Mouse (Mus musculus) MEL (cell line): ENCODE measurements around the gene Lyrm7. TPM values are rescaled to one million over a fixed set of nuclear protein-coding genes. Genes with fewer than 3 reads are reported as not detected.

Source experiments
- DNase-seq: peaks from one replicate; pipeline ENCODE4 v3.0.0; 2011; ENCODE audit warnings: low read depth, low spot score
- H3K27ac ChIP-seq: 2 replicates; pipeline ENCODE4 v1.5.1; 2012; ENCODE audit warnings: low read depth, mild to moderate bottlenecking, control low read depth, low read length, moderate library complexity; ENCODE audit not compliant: control insufficient read depth
- H3K27me3 ChIP-seq, 2 experiments: fragments of 150-350 bp in 1 of 2; sonication (generic) in 1 of 2; 2 replicates each; pipeline ENCODE4 v1.6.1; 2012; ENCODE audit warnings: low read length in 2 of 2, mild to moderate bottlenecking in 2 of 2, improper control_type of control experiment in 1 of 2, moderate library complexity in 1 of 2; ENCODE audit not compliant: insufficient read depth in 2 of 2, control insufficient read depth in 1 of 2
- H3K36me3 ChIP-seq, 2 experiments: 2 replicates each; pipeline ENCODE4 v1.6.1; 2012 to 2014; ENCODE audit warnings: low read length in 2 of 2, improper control_type of control experiment in 1 of 2, inconsistent platforms in 1 of 2, mild to moderate bottlenecking in 1 of 2; ENCODE audit not compliant: insufficient read depth in 2 of 2, control insufficient read depth in 1 of 2
- H3K4me1 ChIP-seq, 2 experiments: fragments of 150-350 bp in 1 of 2; sonication (generic) in 1 of 2; 2 replicates each; pipeline ENCODE4 v1.6.1; 2012; ENCODE audit warnings: low read length in 2 of 2, improper control_type of control experiment in 1 of 2, mild to moderate bottlenecking in 1 of 2; ENCODE audit not compliant: insufficient read depth in 2 of 2, control insufficient read depth in 1 of 2
- H3K4me3 ChIP-seq, 2 experiments: fragments of 150-350 bp in 1 of 2; sonication (generic) in 1 of 2; 2 replicates each; pipeline ENCODE4 v1.5.1; 2012; ENCODE audit warnings: low read depth in 2 of 2, low read length in 2 of 2, mild to moderate bottlenecking in 2 of 2, moderate library complexity in 2 of 2, control low read depth in 1 of 2, improper control_type of control experiment in 1 of 2; ENCODE audit not compliant: control insufficient read depth in 1 of 2, insufficient read depth in 1 of 2
- H3K79me2 ChIP-seq: 2 replicates; pipeline ENCODE4 v1.6.1; 2012; ENCODE audit warnings: mild to moderate bottlenecking, low read length, moderate library complexity; ENCODE audit not compliant: control insufficient read depth, poor library complexity, insufficient read depth
- H3K9ac ChIP-seq: 2 replicates; pipeline ENCODE4 v1.6.1; 2012; ENCODE audit warnings: low read depth, mild to moderate bottlenecking, control low read depth, low read length, moderate library complexity; ENCODE audit not compliant: control insufficient read depth, poor library complexity, severe bottlenecking
- H3K9me3 ChIP-seq: fragments of 150-350 bp; sonication (generic); replicated peaks from 2 replicates; pipeline ENCODE4 v1.6.1; 2012; ENCODE audit warnings: mild to moderate bottlenecking, low read length, improper control_type of control experiment, moderate library complexity; ENCODE audit not compliant: insufficient read depth
- CHD1 ChIP-seq: IDR thresholded peaks from 2 replicates; pipeline ENCODE4 v1.6.1; 2012; ENCODE audit warnings: low read depth, mild to moderate bottlenecking, inconsistent platforms, low read length, improper control_type of control experiment
- CTCF ChIP-seq, 3 experiments: IDR thresholded peaks in 2 of 3; conservative IDR thresholded peaks in 1 of 3; 2 replicates each; pipeline ENCODE4 v1.5.1; 2011 to 2012; ENCODE audit warnings: low read length in 3 of 3, low read depth in 2 of 3, mild to moderate bottlenecking in 2 of 3, improper control_type of control experiment in 1 of 3, inconsistent platforms in 1 of 3, mixed read lengths in 1 of 3, moderate library complexity in 1 of 3; ENCODE audit not compliant: control insufficient read depth in 1 of 3, insufficient read depth in 1 of 3, poor library complexity in 1 of 3, severe bottlenecking in 1 of 3
- E2F4 ChIP-seq: IDR thresholded peaks from 2 replicates; pipeline ENCODE4 v1.6.1; 2011; ENCODE audit warnings: low read depth, low read length, improper control_type of control experiment, borderline replicate concordance
- ELF1 ChIP-seq: IDR thresholded peaks from 2 replicates; pipeline ENCODE4 v1.6.1; 2014; ENCODE audit warnings: low read depth, mild to moderate bottlenecking, inconsistent platforms, low read length, improper control_type of control experiment, moderate library complexity
- EP300 ChIP-seq, 2 experiments: IDR thresholded peaks; 2 replicates each; pipeline ENCODE4 v1.6.1; 2011; ENCODE audit warnings: improper control_type of control experiment in 2 of 2, low read length in 2 of 2, low read depth in 1 of 2, mild to moderate bottlenecking in 1 of 2
- GABPA ChIP-seq: IDR thresholded peaks from 2 replicates; pipeline ENCODE4 v1.6.1; 2012; ENCODE audit warnings: low read depth, mild to moderate bottlenecking, inconsistent platforms, low read length, improper control_type of control experiment, moderate library complexity
- GATA1 ChIP-seq: IDR thresholded peaks from 2 replicates; pipeline ENCODE4 v1.6.1; 2011; ENCODE audit warnings: low read depth, low read length, improper control_type of control experiment
- HCFC1 ChIP-seq: IDR thresholded peaks from 2 replicates; pipeline ENCODE4 v1.6.1; 2012; ENCODE audit warnings: low read depth, mild to moderate bottlenecking, inconsistent platforms, low read length, improper control_type of control experiment, moderate library complexity
- MAFK ChIP-seq: IDR thresholded peaks from 2 replicates; pipeline ENCODE4 v1.6.1; 2011; ENCODE audit warnings: low read depth, mild to moderate bottlenecking, low read length, improper control_type of control experiment, borderline replicate concordance
- MAX ChIP-seq: IDR thresholded peaks from 2 replicates; pipeline ENCODE4 v1.6.1; 2011; ENCODE audit warnings: low read length, improper control_type of control experiment
- MAZ ChIP-seq: IDR thresholded peaks from 2 replicates; pipeline ENCODE4 v1.6.1; 2012; ENCODE audit warnings: low read depth, mild to moderate bottlenecking, inconsistent platforms, low read length, improper control_type of control experiment
- MXI1 ChIP-seq: IDR thresholded peaks from 2 replicates; pipeline ENCODE4 v1.6.1; 2011; ENCODE audit warnings: mild to moderate bottlenecking, low read depth, low read length, improper control_type of control experiment
- MYC ChIP-seq: IDR thresholded peaks from 2 replicates; pipeline ENCODE4 v1.6.1; 2011; ENCODE audit warnings: low read depth, mild to moderate bottlenecking, low read length, improper control_type of control experiment, moderate library complexity
- NELFE ChIP-seq: IDR thresholded peaks from 2 replicates; pipeline ENCODE4 v1.6.1; 2011; ENCODE audit warnings: low read depth, low read length, improper control_type of control experiment
- POLR2AphosphoS2 ChIP-seq: IDR thresholded peaks from 2 replicates; pipeline ENCODE4 v1.6.1; 2011; ENCODE audit warnings: low read length, improper control_type of control experiment
- RAD21 ChIP-seq: IDR thresholded peaks from 2 replicates; pipeline ENCODE4 v1.6.1; 2011; ENCODE audit warnings: mild to moderate bottlenecking, low read depth, low read length, improper control_type of control experiment
- RCOR1 ChIP-seq: IDR thresholded peaks from 2 replicates; pipeline ENCODE4 v1.6.1; 2012; ENCODE audit warnings: low read depth, mild to moderate bottlenecking, inconsistent platforms, low read length, improper control_type of control experiment
- SIN3A ChIP-seq: IDR thresholded peaks from 2 replicates; pipeline ENCODE4 v1.6.1; 2012; ENCODE audit warnings: low read length, improper control_type of control experiment, inconsistent platforms
- SMC3 ChIP-seq: IDR thresholded peaks from 2 replicates; pipeline ENCODE4 v1.6.1; 2011; ENCODE audit warnings: low read depth, low read length, improper control_type of control experiment
- TCF12 ChIP-seq: IDR thresholded peaks from 2 replicates; pipeline ENCODE4 v1.6.1; 2014; ENCODE audit warnings: low read depth, mild to moderate bottlenecking, inconsistent platforms, low read length, improper control_type of control experiment, moderate library complexity
- UBTF ChIP-seq: IDR thresholded peaks from 2 replicates; pipeline ENCODE4 v1.6.1; 2012; ENCODE audit warnings: low read depth, mild to moderate bottlenecking, inconsistent platforms, low read length, improper control_type of control experiment, moderate library complexity, borderline replicate concordance; ENCODE audit not compliant: insufficient read depth
- ZC3H11A ChIP-seq: IDR thresholded peaks from 2 replicates; pipeline ENCODE4 v1.6.1; 2012; ENCODE audit warnings: low read depth, mild to moderate bottlenecking, inconsistent platforms, low read length, improper control_type of control experiment
- ZNF384 ChIP-seq: IDR thresholded peaks from 2 replicates; pipeline ENCODE4 v1.6.1; 2012; ENCODE audit warnings: low read depth, mild to moderate bottlenecking, inconsistent platforms, low read length, improper control_type of control experiment
- polyA plus RNA-seq, 2 experiments: library from polyadenylated mRNA; stranded (reverse) in 1 of 2; unstranded in 1 of 2; fragments of >175 nt in 1 of 2; fragments of >200 nt in 1 of 2; gene quantifications; 2 replicates each; pipeline versions ENCODE4 v1.2.1 to v1.2.4; 2012; ENCODE audit warnings: low replicate concordance in 2 of 2, low read depth in 1 of 2; ENCODE audit not compliant: insufficient read length in 2 of 2, insufficient read depth in 1 of 2, missing spikeins in 1 of 2
- total RNA-seq: library from RNA; depleted of rRNA; stranded (reverse); fragments of 300-350 nt; gene quantifications from 2 replicates; pipeline ENCODE4 v1.2.3, GENCODE M21; 2012

Lyrm7 gene
- total and polyA plus RNA-seq, 3 experiments, result 12.3 to 188 (median 20.9) TPM

DNA sequence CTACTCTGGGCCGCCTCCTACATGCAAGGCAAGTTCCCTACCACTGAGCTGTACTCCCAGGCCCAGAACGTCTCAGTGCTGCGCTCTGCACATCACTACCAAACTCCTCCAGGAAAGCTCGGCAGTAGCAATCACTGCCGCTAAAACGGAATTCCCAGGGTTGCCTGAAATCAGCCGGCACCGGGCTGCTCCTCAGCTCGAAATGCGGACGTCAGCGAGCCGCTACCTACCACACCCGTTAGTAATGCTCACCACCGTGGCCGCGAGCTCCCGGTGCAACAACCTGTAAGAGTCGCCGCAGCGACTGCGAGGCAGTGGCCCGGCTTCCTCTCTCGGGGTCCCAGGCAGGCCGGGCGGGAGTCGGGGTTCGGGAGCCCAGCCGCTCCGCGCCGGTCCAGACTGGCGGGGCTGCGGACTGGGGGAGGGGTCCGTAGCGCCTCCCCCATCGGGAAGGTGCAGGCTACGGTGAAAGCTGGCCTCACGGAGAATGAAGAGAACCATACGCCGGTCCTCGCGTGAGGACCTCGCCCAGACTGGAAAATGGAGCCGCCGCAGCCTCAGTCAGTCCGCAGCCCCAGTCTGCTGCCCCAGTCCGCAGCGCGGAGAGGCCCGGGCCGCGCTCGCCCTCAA is 73.7 kb downstream of the Lyrm7 start:
- peaks cover 0 to 13% of the 10 kb centered on the region in 2 experiments; a peak in 2 of 4 replicates for H3K36me3 ChIP-seq
- H3K4me1 ChIP-seq, result peaks cover 5 to 6% of the 10 kb centered on the region in 2 experiments
- H3K4me3 ChIP-seq, result peak overlapping the region; percentile 72 to 98
- 0 out of 4 replicates have a peak, but pooled peaks of 1 of the 2 experiments have one; percentile 8 for TF ChIP-seq EP300 (IDR thresholded peaks at IDR 0.05; ENCODE audit: low read depth in 1 of 2, low read length in 2 of 2)
- TF ChIP-seq CHD1, result peak; percentile 62; the same call in 1 of the 2 replicates
- TF ChIP-seq NELFE, result no peak
- TF ChIP-seq E2F4, result no peak
- TF ChIP-seq UBTF, result 0 out of 2 replicates have a peak, but pooled peaks have one; percentile 67
- TF ChIP-seq, all 39 proteins: peak for 3
- peak overlapping the region; percentile 78 for H3K9ac ChIP-seq
- no peaks in the 10 kb centered on the region for H3K9me3 ChIP-seq
- H3K27ac ChIP-seq, result peak overlapping the region; percentile 44
- peak; percentile 75 for DNase-seq
- peaks cover 13% of the 10 kb centered on the region for H3K79me2 ChIP-seq
- H3K27me3 ChIP-seq, result no peaks in the 10 kb centered on the region

GRCm38 (mm10) chr11:54785566-54785965 is 75.2 kb downstream of the Lyrm7 start:
- H3K27ac ChIP-seq, result no peak overlapping the region
- H3K4me3 ChIP-seq, result no peak overlapping the region
- peaks cover 5 to 6% of the 10 kb centered on the region in 2 experiments for H3K4me1 ChIP-seq

More at GRCm38 (mm10) chr11:54785566-54785965, 75.2 kb downstream of the Lyrm7 start:
- Histone ChIP-seq H3K9me3 (no peaks in the 10 kb centered on the region), H3K79me2 (peaks cover 16% of the 10 kb centered on the region), H3K36me3 (peaks cover 0 to 14% of the 10 kb centered on the region in 2 experiments; a peak in 2 of 4 replicates), H3K9ac (no peak overlapping the region), H3K27me3 (no peaks in the 10 kb centered on the region)
- DNase-seq, result no peak
- 0 out of 4 replicates have a peak, but pooled peaks of 1 of the 2 experiments have one; percentile 20 for TF ChIP-seq EP300 (IDR thresholded peaks at IDR 0.05; ENCODE audit: low read depth in 1 of 2, low read length in 2 of 2)
- peak; percentile 38; the same call in 1 of the 2 replicates for TF ChIP-seq SIN3A
- no peak for TF ChIP-seq ELF1
- peak; percentile 38 for TF ChIP-seq RAD21
- TF ChIP-seq CHD1, result no peak
- TF ChIP-seq MAX, result no peak
- TF ChIP-seq SMC3, result peak; percentile 53
- no peak for TF ChIP-seq GABPA
- peak; percentile 95 for TF ChIP-seq RCOR1
- peak; percentile 60 for TF ChIP-seq ZNF384
- TF ChIP-seq MYC, result no peak
- peak; percentile 23; the same call in 1 of the 2 replicates for TF ChIP-seq ZC3H11A
- peak in 1 of 3 experiments; percentile 42; a peak in 2 of 6 replicates for TF ChIP-seq CTCF (IDR thresholded peaks at IDR 0.05 in 2 of 3, conservative IDR thresholded peaks at IDR 0.05 in 1 of 3; ENCODE audit: control insufficient read depth in 1 of 3, insufficient read depth in 1 of 3, low read depth in 2 of 3, low read length in 3 of 3, poor library complexity in 1 of 3, severe bottlenecking in 1 of 3)
- TF ChIP-seq POLR2AphosphoS2, result no peak
- peak; percentile 61 for TF ChIP-seq GATA1
- peak; percentile 9; the same call in 1 of the 2 replicates for TF ChIP-seq MAFK
- TF ChIP-seq MXI1, result no peak
- TF ChIP-seq TCF12, result 0 out of 2 replicates have a peak, but pooled peaks have one; percentile 14
- 0 out of 2 replicates have a peak, but pooled peaks have one; percentile 20 for TF ChIP-seq MAZ
- no peak for TF ChIP-seq HCFC1
- TF ChIP-seq, all 39 proteins: peak for 12
